Mouse (Mus musculus) hindbrain, embryonic 11.5 days (tissue): ENCODE results near the gene Calm5. TPM values are rescaled to one million over a fixed set of nuclear protein-coding genes. Genes with fewer than 3 reads are reported as not detected.
"Not testable (repeated sequence)": the region's sequence is repeated elsewhere in the genome, so short reads cannot be mapped to it uniquely, and the experiment has no call there.

Source experiments
- ATAC-seq: fragments of 200-750 bp; cut with Nextera tagmentation; 2 replicates; pipeline ENCODE4 v1.8.0; 2017; ENCODE audit warnings: mild to moderate bottlenecking, moderate TSS enrichment, moderate library complexity; ENCODE audit not compliant: low FRiP score
- DNase-seq: peaks from one replicate; pipeline ENCODE4 v3.0.0-alpha.2; 2015; ENCODE audit warnings: low spot score
- H3K27ac ChIP-seq: fragments of 300-500 bp; sonication (generic); 2 replicates; pipeline ENCODE4 v1.5.1; 2014; ENCODE audit warnings: mild to moderate bottlenecking, low read depth, low read length
- H3K27me3 ChIP-seq: fragments of 300-500 bp; sonication (generic); 2 replicates; pipeline ENCODE4 v1.6.1; 2014; ENCODE audit warnings: mild to moderate bottlenecking, low read length, moderate library complexity, mixed read lengths; ENCODE audit not compliant: control insufficient read depth, insufficient read depth
- H3K36me3 ChIP-seq: fragments of 300-500 bp; sonication (generic); 2 replicates; pipeline ENCODE4 v1.6.1; 2014; ENCODE audit warnings: mild to moderate bottlenecking, low read length, moderate library complexity, mixed read lengths; ENCODE audit not compliant: control insufficient read depth, insufficient read depth
- H3K4me1 ChIP-seq: fragments of 300-500 bp; sonication (generic); replicated peaks from 2 replicates; pipeline ENCODE4 v1.6.1; 2014; ENCODE audit warnings: low read length, mixed read lengths; ENCODE audit not compliant: control insufficient read depth, insufficient read depth
- H3K4me2 ChIP-seq: fragments of 300-500 bp; sonication (generic); replicated peaks from 2 replicates; pipeline ENCODE4 v1.6.1; 2014; ENCODE audit warnings: mild to moderate bottlenecking, low read depth, low read length
- H3K4me3 ChIP-seq: fragments of 300-500 bp; sonication (generic); 2 replicates; pipeline ENCODE4 v1.5.1; 2014; ENCODE audit warnings: low read depth, low read length
- H3K9ac ChIP-seq: fragments of 300-500 bp; sonication (generic); 2 replicates; pipeline ENCODE4 v1.6.1; 2014; ENCODE audit warnings: low read depth, low read length
- H3K9me3 ChIP-seq: fragments of 300-500 bp; sonication (generic); 2 replicates; pipeline ENCODE4 v1.6.1; 2016; ENCODE audit warnings: low read length; ENCODE audit not compliant: control insufficient read depth
- WGBS: fragments of 180-500 bp; shearing (Covaris S2); extraction: QIAGEN DNeasy Blood & Tissue Kit; methylation state at CpG from one replicate; pipeline ENCODE4 v1.1.7; 2014; 5-methylcytosine and 5-hydroxymethylcytosine counted together
- polyA plus RNA-seq: library from polyadenylated mRNA; unstranded; fragments of >200 nt; fragmentation: Nextera tagmentation; extraction: Ambion mirVana; gene quantifications from 2 replicates; pipeline ENCODE4 v1.2.1, GENCODE M21; 2014

The Calm5 gene
- polyA plus RNA-seq, result not detected in 2 replicates

DNA sequence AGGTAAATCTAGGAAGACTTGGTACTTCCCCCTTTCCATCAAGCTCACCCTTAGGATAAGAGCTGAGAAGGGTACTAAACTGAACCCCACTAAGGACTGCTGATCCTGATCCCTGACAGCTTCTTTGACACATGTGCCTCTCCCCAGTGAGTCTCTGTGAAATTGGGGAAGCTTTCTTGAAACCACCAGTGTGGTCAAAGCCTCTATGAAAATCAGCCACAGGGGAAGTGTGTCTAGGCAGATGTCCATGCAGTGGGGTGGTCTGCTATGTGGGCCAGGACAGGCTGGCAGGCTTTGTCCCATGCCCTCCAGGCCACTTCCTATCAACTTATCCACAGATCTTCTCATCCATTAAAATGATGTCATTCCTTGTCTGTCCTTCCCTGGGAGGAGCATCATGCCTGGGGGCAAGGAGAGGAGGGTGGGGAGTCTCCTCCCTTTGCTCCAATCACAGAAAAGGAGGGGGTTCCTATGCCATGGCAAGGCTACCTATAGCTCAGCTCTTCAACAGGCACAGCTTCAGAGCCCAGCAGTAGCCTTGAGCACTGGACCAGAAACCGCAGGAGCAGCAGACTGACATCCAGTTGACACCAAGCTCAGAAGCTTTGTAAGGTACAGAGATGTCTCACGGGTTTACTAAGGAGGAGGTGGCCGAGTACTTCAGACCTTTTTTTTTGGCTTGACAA, at the start of gene Calm5:
Gene Calm5, plus strand, starts transcription at position 526 of the 686 bp plus-strand sequence.
- 80% methylated on average over 3 of the region's 3 CpGs for WGBS
- H3K27ac ChIP-seq, result not testable (repeated sequence)

DNA sequence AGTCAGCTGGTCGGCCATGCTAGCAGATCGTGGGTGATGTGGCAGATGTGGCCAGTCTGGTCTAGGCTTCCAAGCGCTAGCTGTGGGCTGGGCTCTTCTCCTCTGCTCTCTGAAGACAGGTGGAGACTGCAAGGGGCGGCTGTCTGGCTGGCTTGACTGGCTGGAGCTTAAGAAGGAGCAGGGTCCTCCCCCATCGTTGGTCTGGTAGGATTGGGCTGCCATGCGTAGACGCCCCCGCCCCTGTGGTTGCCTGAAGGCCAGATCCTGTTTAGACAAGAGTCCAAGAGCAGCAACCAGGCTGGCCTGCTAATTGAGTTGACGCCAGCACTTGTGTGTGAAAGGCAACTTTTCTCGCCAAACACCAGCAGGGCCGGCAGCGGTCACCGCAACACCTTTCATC, 49.8 kb upstream of the Calm5 start, which contains the start of gene Calml3:
Gene Calml3, minus strand, starts transcription at position 131 of the 400 bp plus-strand sequence.
- no peak for ATAC-seq
- no peak within 1 kb of the TSS for H3K27ac ChIP-seq
- no peaks in the 10 kb centered on the region for H3K9me3 ChIP-seq
- no peaks in the 10 kb centered on the region for H3K4me1 ChIP-seq
- 87% methylated on average over 13 of the region's 13 CpGs for whole genome bisulfite sequencing
- no peaks in the 10 kb centered on the region for H3K36me3 ChIP-seq
- no peak within 1 kb of the TSS for H3K4me2 ChIP-seq
- no peak within 1 kb of the TSS for H3K4me3 ChIP-seq
- H3K27me3 ChIP-seq, result no peaks in the 10 kb centered on the region
- no peak within 1 kb of the TSS for H3K9ac ChIP-seq
- no peak for DNase-seq

More for the DNA sequence above, at the start of gene Calm5:
- not testable (repeated sequence) for H3K9ac ChIP-seq, H3K4me1 ChIP-seq, H3K9me3 ChIP-seq, H3K4me3 ChIP-seq, ATAC-seq, H3K4me2 ChIP-seq, H3K27me3 ChIP-seq, H3K36me3 ChIP-seq, DNase-seq

DNA sequence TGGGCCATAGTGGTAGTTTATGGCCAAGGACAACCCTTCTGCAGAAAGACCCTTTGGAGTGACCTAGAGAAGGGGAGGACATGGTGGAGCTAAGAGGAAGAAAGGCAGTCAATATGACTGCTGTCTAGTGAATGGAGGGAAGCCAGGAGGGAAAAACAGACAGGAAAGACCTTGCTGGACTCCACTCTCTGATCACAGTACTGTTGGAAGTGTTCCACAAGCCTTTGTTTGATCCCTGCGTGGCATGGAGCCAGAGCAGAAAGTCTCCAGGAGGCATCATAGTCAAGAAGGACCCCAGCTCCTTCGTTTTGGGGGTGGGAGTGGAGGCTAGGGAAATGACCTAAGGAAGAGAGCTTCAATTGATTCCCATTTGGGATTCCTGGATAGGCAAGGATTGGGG, 48.8 kb upstream of the Calm5 start:
- no peak for ATAC-seq
- Histone ChIP-seq H3K27ac (no peak overlapping the region), H3K9ac (no peak overlapping the region), H3K4me2 (no peak overlapping the region), H3K36me3 (no peaks in the 10 kb centered on the region), H3K4me1 (no peaks in the 10 kb centered on the region), H3K9me3 (no peaks in the 10 kb centered on the region), H3K4me3 (no peak overlapping the region), H3K27me3 (no peaks in the 10 kb centered on the region)
- 82% methylated on average over 2 of the region's 2 CpGs for WGBS
- no peak for DNase-seq

DNA sequence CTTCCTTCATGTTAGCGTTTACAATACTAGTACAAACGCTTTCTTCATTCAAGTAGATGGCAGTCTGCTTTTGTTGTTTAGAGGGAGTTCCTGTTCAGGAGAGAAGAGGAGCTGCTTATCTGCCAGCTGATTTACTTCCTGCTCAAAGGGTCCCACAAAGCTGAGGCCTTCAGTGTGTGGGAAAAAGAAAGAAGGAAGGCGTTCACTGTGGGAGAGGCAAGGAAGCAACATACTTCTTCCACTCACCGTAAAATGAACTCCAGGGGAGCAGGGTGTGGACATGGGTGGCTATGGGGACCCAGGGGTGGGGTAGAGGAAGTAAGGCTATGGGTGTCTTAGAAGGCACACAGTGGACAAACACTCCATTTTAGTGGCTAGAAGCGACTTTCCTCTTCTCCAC, 48.3 kb upstream of the Calm5 start:
- no peak overlapping the region for H3K4me3 ChIP-seq
- no peaks in the 10 kb centered on the region for H3K4me1 ChIP-seq
- no peak overlapping the region for H3K9ac ChIP-seq
- 89% methylated on average over 5 of the region's 5 CpGs for WGBS
- DNase-seq, result no peak
- no peaks in the 10 kb centered on the region for H3K27me3 ChIP-seq
- no peak overlapping the region for H3K4me2 ChIP-seq
- no peaks in the 10 kb centered on the region for H3K9me3 ChIP-seq
- H3K36me3 ChIP-seq, result no peaks in the 10 kb centered on the region
- H3K27ac ChIP-seq, result no peak overlapping the region
- ATAC-seq, result no peak

DNA sequence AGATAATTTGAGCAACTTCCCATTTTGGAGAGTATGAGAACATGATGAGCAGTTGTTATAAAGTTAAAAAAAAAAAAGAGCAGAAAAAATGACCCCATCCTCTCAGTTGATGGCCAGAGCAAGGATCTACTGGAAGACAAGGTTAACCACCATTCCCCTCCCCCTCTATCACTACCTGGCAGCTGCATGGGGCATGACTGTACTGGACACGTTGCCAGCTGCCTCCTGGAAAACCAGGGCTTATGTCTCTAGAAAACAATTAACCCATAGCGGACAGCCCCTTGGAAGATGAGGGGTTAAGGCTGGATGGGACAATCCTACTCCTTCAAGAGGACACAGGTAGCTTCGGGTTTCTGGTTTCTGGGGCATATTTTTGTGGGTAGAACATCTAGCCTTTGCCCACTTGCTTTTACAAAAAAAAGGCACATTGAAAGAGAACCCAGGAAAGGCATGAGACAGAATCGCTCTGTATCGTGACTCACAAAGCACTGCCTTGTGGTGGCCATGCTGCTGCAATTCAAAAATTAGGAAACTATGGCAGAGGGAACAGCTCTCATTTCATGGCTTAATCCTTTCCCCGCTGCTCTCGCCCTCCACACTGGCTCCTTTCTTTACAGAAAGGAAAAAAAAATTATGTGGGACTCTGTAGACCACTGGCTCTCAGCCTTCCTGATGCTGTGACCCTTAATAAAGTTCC, 46.7 kb upstream of the Calm5 start:
- 83% methylated on average over 7 of the region's 7 CpGs for WGBS
- Histone ChIP-seq H3K27me3 (no peaks in the 10 kb centered on the region), H3K4me1 (no peaks in the 10 kb centered on the region), H3K4me2 (no peak overlapping the region), H3K4me3 (no peak overlapping the region), H3K27ac (no peak overlapping the region), H3K36me3 (no peaks in the 10 kb centered on the region), H3K9ac (no peak overlapping the region), H3K9me3 (no peaks in the 10 kb centered on the region)
- no peak for DNase-seq
- no peak for ATAC-seq

DNA sequence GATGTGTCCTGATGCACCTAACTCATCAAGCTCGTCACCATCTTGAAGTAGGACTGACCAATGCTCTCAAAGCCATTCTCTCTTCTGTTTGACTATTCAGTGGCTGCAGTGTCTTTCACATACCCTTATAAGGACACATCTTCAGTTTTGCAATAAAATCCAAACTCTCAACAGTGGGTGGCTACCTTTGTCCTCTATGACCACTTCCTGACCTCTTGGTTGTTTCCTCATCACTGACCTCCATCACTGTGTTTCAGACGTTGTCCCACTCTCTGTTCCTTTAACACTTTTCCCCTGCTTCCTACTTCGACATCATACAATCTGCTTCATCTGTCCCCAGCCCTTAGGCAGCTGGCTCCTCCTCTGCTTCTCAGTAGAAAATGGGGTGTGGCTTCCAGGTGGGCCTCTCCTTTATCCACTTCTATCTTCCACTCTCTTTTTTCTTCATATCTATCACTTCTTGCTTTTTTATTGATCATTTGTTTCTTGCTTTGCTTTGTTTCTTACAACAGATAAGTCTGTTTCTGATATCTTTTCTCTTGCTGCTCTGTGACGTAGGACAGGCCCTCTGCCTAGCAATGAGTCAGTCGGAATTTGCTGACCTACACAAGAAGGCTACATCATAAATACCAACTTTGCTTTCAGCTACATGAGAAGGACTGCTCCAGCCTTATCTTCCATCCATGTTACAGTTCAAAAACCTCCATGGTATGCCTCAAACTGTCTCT, 35.8 kb upstream of the Calm5 start:
- ATAC-seq (no peak), DNase-seq (no peak)
- Histone ChIP-seq H3K4me3 (no peak overlapping the region), H3K4me1 (no peaks in the 10 kb centered on the region), H3K9me3 (no peaks in the 10 kb centered on the region), H3K9ac (no peak overlapping the region), H3K36me3 (no peaks in the 10 kb centered on the region), H3K27me3 (no peaks in the 10 kb centered on the region), H3K4me2 (no peak overlapping the region), H3K27ac (no peak overlapping the region)
- WGBS, result 84% methylated on average over 5 of the region's 5 CpGs

DNA sequence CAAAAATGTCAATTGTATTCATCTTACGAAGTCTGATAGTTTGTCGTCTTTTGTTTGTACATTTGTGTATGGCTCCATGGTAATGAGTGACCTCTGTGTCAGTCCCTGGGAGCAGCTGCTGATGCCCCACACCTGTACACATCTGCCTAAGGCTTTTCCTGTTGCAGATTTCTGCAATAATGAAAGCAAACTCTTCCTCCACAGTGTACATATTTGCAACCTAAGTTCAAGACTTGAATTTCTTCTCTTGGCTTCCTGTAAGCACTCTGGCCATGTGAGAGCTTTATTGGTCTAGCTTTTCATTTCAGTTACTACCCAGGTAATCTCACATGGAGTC, 35.3 kb upstream of the Calm5 start:
- H3K9ac ChIP-seq, result no peak overlapping the region
- H3K27me3 ChIP-seq, result no peaks in the 10 kb centered on the region
- H3K4me2 ChIP-seq, result no peak overlapping the region
- H3K4me1 ChIP-seq, result no peaks in the 10 kb centered on the region
- DNase-seq (no peak), ATAC-seq (no peak)
- H3K9me3 ChIP-seq, result no peaks in the 10 kb centered on the region
- H3K4me3 ChIP-seq, result no peak overlapping the region
- no peaks in the 10 kb centered on the region for H3K36me3 ChIP-seq
- no peak overlapping the region for H3K27ac ChIP-seq
- WGBS, result 88% methylated on average over 2 of the region's 2 CpGs

DNA sequence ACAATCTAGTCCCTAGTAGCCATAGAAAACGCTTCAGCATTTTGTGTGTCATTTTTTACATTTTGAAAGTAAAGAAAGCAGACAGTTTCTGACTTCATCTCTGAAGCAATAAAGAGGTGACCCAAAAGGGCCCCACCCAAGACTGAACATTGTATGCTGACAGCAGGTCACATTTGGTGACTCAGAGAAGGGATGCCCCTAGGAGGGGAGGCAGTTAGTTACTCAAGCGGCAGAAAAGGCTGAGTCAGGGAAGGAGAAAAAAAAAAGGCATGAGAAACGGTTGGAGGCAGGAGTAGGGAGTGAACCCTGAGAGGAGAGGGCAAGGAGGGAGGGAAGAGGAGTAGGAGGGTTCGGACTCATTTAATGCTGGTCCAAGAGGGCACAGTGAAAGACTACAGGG, 31.9 kb upstream of the Calm5 start:
- H3K27ac ChIP-seq, result no peak overlapping the region
- WGBS, result 57% methylated on average over 4 of the region's 4 CpGs
- H3K27me3 ChIP-seq, result no peaks in the 10 kb centered on the region
- H3K4me1 ChIP-seq, result no peaks in the 10 kb centered on the region
- H3K4me3 ChIP-seq, result no peak overlapping the region
- no peak overlapping the region for H3K9ac ChIP-seq
- H3K4me2 ChIP-seq, result no peak overlapping the region
- DNase-seq, result no peak
- no peaks in the 10 kb centered on the region for H3K9me3 ChIP-seq
- H3K36me3 ChIP-seq, result no peaks in the 10 kb centered on the region
- no peak for ATAC-seq
